Mouse (Mus musculus) hematopoietic stem cell, adult 5-6 weeks (primary cell): Measurements from ENCODE around the gene Polh. TPM values are rescaled to one million over a fixed set of nuclear protein-coding genes. Genes with fewer than 3 reads are reported as not detected.

Experiments used
- ATAC-seq, 2 experiments: fragments of 125-278 bp in 1 of 2; replicated peaks in 1 of 2; 2 replicates each; pipeline ENCODE4 v1.8.0; 2016 to 2017; ENCODE audit warnings: inconsistent platforms in 2 of 2, mild to moderate bottlenecking in 2 of 2, moderate number of reproducible peaks in 2 of 2, low read depth in 1 of 2, moderate TSS enrichment in 1 of 2; ENCODE audit not compliant: low FRiP score in 2 of 2, poor library complexity in 2 of 2, severe bottlenecking in 2 of 2, insufficient read depth in 1 of 2, low TSS enrichment in 1 of 2
- total RNA-seq: library from RNA; stranded (forward); fragments of 172-1452, 232-1000 nt; gene quantifications from 2 replicates; pipeline ENCODE4 v1.2.3, GENCODE M21; 2017

The Polh gene
- total RNA-seq, 1 experiment from 2014 or later = 18.2 TPM

DNA sequence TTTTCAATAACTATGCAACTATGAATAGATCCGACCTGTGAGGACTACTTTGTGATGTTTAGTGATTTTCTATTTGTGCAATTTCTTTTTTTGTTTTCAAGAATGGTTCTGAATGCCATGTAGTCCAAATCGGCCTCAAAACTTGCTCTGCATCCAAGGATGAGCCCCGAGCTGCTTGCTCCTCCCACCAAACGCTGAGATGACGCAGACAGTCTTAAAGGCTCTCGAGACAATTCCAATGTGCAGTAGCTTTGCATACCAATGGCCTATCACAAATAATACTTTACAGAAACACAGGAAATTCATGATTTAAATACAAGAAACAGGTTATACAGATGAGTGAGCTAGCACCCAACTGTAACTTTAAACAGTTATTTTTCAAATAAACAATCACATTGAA lies 1.3 kb downstream of the Polh start:
- no peak for ATAC-seq

DNA sequence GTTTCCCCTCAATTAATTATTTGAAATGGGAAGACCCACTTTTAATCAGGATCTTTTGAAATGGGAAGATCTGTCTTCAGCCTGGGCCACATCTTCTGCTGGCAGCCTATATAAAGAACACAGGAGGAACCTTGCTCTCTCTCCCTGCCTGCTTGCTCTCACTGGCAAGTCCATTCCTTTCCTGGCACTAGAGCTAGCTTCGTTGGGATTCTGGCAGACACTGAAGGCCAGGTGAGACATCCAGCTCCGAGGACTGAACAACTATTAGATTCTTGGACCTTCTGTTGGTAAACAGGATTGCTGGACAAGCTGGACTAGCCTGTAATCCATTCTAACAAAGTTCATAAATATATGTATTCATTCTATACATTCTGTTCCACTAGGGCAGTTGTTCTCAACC lies 13.6 kb downstream of the Polh start:
- ATAC-seq = no peak

DNA sequence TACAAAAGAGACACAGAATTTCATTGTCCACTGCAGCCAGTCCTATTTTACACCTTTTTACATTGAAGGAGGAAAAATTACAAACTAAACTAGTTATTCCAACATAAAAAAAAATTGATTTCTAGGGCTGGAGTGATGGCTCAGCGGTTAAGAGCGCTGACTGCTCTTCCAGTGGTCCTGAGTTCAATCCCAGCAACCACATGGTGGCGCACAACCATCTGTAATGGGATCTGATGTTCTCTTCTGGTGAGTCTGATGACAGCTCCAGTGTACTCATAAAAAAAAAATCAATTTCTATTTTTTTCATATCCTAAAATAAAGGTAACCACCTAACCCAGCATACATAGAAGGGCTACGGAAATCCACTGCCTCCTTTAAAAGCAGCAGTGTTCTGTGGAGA lies 20.2 kb downstream of the Polh start:
- ATAC-seq = no peak

DNA sequence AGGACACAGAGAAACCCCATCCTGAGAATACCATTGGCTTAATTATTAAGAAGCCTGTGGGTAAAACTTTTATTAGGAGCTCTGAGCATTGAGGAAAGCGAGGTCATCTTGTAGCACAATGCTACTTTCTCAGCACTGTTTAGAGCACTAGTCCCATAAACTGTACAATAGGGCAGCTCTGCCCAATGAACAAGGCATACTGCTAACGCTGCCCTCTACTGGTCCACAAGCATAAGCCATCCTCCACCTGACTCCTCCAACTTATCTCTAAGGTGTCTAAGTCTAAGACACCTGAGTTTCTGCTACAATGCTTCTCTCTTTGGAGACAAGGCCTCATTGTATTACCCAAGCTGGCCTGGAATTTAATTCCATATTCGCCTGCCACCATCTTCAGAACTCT lies 31.9 kb downstream of the Polh start:
- ATAC-seq = peak; percentile 49 to 64; a peak in 3 of 4 replicates

DNA sequence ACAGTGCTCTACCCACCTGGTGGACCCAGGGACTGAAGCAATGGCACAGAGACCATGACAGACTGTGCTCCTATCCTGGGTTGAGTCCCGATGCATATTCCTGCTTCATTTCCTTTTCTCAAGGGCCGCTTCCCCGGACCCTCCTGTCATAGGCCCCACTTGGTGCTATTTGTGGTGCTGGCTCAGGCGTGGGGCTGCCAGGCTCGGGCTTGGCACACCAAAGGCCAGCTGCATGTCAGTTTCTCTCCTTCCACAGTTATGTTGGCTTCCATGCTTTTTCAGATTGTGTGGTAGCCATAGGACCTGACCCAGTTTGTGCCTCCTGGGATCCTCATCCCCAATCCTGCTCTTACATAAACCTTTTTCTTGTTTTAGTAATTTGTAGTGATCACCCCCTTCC lies 33.7 kb downstream of the Polh start:
- no peak for ATAC-seq

DNA sequence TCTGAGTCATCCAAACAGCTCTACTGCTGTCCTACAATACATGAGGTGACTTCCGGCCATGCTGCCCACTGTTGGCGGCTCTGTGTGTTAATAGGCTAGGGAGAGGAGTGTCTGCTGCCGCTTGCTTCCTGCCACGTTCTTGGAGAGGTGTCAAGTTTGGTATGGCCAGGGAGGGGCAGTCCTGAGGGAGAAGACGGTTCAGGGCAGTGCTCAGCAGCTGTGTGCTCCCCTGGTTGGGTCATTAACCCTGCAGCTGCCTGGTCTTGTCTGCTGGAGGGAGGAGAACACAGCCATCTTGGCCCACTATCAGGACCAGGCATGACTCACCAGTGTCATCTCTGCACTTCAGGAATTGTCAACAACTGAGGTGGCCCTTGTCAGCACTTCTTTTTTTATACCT lies 34.1 kb downstream of the Polh start:
- ATAC-seq = no peak

DNA sequence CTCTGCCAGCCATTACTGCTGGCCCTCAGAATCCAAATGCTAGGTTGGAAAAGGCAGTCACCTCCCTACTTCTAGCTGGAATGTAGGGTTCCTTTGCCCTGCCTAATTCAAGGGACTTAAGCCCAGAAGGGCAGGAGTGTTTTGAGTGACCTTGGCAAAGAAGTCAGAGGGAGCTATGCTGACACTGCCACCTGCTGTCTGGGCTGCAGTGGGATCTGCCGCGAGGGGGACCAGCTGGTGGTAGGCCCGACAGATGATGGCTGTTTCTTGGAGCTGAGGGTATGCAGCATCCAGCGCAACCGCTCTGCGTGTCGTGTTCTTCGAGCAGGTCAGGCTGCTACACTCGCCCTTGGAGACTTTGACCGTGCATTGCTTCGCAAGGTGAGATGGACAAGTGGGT lies 35.4 kb downstream of the Polh start:
- no peak for ATAC-seq

DNA sequence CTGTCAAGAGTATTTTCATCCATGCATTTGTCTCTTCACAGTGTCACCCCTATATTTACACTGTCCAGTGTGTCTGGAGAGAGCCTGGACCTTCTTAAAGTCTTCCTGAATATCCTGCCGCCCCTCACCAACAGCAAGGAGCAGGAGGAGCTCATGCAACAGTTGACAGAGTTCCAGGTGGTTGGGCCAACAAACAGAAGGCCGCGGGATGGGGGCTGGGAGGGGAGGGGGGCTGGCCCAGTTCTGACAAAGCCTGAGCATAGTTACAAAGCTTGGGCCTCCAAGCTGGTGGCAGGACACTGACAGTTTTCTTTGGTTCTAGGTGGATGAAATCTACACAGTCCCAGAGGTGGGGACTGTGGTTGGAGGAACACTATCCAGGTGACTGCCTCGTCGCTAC lies 36.2 kb downstream of the Polh start:
- ATAC-seq = no peak

DNA sequence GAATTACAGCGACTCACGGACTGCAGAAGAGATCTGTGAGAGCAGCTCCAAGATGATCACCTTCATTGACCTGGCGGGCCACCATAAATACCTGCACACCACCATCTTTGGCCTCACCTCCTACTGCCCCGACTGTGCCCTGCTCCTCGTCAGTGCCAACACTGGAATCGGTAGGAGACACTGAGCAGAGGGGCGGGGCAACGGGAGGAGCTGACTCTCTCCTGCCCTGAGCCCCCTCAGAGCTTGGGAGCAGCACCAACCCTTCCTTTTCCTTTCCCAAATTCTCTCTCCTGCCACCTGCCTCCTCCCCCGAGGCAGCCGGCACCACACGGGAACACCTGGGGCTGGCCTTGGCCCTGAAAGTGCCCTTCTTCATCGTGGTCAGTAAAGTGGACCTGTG lies 37.0 kb downstream of the Polh start:
- no peak for ATAC-seq

DNA sequence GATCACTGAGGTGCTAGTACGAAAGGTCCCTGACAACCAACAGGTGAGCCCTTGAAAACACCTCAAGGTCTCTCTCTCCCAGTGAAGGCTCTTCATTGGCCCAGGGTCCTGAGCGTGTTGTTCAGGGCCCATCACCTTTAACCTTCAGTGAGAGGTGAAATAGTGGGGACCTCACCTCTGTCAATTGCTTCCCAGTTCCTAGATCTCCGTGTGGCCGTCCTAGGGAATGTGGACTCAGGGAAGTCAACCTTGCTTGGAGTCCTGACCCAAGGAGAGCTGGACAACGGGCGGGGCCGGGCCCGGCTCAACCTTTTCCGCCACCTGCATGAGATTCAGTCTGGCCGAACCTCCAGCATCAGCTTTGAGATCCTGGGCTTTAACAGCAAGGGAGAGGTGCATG lies 37.7 kb downstream of the Polh start:
- no peak for ATAC-seq

DNA sequence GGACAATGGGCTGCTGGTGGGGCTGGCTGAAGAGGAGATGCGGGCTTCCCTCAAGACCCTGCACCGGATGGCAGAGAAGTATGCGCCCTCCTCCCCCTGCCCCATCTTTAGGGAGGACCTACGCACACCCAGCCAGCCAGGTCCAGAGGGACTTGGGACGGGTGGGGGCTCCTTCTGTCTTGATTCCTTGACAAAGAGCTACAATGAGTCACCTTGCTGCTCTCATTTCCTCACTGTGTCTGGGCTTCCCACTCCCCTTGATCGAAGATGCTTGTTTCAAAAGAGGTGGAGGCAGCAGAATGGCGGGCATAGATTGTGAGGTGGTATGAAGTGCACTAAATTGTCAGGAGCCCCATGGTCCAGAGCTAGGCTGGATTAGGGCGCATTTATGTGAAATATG lies 38.1 kb downstream of the Polh start:
- ATAC-seq = no peak

DNA sequence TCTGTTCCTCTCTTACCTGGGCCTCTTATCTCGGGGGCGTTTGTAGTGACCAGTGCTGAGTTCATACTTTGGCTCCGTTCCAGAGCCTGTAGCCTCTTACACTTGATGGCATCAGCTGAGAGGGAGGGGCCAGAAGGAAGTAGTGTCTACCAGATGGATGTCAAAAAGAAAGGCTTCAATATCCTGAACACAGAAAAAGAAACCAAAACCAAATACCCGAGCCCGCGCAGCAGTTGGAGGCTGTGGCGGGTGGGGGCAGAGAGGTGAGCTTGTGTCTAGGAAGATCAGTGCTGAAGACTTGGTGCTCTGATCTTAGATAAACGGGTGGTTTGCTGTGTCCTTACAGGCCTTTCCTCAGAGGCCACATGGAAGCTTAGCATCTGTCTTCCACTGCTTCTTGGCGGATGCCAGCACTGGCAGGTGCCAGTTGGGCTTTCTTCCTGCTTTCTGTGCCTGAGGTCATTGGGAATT lies 39.5 kb downstream of the Polh start:
- ATAC-seq = peak in 1 of 2 experiments; percentile 14; a peak in 1 of 4 replicates

DNA sequence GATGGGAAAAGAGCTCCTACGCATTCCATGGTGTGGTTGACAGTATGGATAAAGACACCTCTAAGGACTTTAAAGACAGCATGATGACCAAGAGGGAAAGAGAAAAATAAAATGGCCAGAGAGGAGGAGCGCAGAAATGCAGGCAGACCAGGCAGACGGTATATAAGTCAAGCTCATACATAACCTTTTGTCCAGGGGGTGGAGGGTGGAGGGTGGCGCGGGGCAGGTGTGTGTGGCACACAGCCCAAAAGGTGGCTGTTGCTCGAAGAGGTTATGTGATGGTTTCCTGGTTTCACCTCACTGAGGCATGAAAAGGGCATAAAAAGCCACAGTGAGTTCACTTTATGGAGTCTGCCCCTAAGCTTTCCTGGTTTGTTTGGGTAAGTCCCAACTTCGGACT lies 39.9 kb downstream of the Polh start:
- ATAC-seq = no peak

DNA sequence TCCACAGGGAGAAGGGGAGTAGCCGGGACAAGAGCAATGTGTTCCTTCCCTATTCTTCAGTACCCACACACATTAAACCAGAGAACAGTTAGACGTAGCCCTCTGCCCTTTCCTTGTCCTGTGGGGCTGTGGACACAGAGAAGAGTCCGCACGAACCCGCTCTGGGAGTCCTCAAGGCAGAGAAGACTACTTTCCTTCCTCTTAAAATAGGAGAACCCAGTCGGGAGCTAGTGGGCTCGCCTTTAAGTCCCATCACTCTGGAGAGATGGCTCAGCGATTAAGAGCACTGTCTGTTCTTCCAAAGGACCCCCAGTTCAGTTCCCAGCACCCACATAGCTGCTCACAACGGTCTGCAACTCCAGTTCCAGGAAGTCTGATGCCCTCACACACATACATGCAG lies 40.7 kb downstream of the Polh start:
- no peak for ATAC-seq

DNA sequence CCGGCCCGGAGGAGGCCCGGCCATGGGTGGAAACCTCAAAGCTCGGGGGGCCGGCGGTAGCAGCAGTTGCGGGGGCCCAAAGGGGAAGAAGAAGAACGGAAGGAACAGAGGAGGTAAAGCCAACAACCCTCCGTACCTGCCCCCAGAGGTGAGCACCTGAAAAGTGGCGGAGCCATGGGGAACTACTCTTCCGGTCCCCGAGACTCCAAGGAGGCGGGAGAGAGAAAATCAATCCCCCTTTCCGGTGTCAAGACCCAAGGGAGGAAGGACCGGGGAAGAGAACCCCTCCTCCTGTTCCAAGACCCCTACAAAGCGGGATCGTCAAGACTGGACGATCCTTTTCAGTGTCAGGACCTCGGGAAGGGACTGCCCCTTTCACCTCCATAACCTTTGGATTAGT lies 41.3 kb downstream of the Polh start:
- ATAC-seq = no peak

DNA sequence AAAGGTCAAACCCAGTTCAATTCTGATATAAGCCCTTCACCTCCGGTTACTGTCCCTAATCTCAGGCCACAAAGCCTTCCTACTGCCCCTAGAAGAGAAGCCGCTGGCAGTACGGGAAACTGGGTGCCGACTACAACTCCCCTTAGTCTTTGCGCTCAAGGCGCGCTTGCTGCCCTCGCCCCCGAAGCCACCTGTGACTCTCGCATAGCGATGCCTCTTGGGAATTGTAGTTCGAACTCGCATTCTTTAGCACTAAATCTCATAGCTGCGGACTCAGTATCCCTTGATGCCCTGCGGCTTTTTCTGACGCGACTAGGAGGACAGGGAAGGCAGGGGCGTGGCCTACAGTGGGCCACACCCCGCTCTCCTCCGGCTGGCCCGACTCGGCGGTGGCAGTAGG lies 41.8 kb downstream of the Polh start, which contains the start of gene Gtpbp2:
Gtpbp2 (plus strand) TSS at position 347 of the 400 bp plus-strand sequence.
- ATAC-seq = peak; percentile 94 to 95

DNA sequence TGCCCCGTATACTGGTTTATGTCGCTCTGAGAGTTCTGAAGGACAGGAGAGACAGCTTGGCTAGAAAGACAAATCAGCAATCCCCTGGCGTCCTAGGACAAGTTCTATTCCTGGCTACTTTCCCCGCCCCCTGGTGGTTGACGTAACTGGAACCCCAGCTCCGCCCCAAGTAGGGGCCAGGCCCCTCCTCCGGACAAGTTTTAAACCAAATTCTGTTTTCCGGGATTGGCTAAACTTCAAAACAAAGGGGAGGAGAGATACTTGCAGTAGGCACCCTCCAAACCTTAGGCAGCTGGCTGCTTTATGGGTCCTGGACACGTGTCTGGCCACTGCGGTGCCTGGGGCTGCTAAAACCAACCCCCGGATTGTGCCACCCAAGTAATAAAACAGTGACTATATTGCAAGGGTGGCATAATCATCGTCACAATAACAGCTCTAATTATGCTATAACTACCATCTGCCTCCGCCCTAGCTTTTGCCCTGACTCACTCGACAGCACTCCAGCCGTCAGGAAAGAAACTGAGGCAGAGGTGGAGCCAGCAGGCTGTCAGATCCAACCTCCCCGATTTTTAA lies 42.3 kb downstream of the Polh start:
- peak; percentile 54 to 61 for ATAC-seq

DNA sequence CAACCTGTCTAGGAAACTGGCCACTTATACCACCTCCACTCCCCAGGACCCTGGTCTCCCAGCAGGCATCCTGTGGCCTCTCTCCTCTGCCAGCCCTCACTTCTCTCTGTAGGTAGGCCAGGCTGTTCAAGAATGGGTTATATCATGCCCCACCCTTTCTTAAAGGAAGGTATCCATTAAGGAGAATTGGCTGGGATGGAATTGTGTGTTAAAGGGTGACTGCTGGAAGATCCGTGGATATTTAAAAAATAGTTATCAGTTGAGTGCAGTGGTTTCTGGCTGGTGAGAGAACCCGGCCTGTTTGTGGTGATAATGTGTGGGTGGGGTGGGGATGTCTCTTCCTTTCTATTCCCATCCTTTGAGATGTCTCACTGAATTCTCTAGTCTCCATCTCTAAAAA lies 43.2 kb downstream of the Polh start:
- ATAC-seq = no peak

DNA sequence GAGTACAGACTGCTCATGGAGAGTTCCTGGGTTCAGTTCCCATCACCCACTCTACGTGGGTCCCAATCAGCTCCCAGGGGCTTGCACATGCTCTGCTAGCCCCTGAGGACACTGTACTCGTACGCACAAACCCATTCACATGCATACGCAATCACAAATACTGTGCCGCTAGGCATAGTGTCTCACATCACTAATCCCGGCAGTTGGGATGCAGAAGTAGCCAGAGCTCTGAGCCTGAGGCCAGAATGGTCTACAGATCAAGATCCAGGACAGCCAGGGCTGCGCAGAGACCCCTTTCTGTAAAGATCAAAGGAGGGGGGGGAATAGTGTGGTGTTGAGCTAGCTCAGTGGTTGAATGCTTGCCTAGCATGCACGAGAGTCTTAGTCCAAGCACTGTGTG lies 45.3 kb downstream of the Polh start:
- no peak for ATAC-seq

DNA sequence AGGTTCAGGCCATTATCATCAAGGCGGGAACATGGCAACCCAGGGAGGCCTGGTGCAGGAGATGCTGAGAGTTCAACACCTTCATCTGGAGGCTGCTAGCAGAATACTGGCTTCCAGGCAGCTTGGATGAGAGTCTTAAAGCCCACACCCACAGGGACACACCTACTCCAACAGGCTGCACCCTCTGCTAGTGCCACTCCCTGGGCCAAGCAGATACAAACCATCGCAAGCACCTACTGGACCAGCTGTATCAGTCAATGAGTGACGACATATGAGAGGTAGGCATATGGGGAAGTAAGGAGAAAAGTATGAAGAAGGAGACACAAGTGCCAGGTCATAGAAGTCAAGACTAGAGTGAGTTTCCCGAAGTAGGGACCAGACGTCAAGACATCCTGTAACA lies 45.8 kb downstream of the Polh start:
- ATAC-seq = no peak
